Mouse (Mus musculus): ENCODE measurements around the gene Tspan13.

The Tspan13 gene

DNA sequence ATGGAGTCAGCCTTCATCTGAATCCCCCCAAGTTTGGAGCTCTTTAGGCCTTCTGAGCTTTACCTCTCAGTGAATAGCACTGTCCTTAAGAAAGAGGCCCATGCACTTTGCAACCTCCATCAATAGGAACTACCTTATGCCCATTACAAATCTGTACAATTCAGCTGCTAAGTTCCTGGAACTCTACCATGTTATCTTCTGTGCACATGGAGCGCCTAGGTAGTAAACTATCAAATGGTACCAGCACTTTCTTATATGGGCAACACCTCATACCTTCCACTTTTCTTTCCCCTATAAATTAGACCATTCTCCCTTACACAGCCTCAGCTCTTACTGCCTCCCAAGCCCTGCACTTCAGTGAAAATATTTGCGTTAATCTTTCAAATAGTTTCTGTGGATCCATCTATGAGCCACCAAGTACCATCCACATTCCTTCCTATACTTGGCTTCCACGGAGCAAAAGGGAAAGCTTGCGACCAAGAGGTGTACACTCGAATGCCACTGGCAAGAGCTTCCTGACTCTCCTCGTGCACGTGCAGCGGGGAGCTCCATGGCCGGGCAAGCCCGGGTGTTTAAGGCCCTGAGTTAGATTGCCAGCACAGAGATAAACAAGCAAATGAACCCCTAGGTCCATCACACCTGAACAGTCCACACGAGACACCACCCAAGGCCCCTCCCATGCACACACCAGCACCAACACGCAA, 11.5 kb downstream of the Tspan13 start:
- DNase-seq (ENCODE audit: extremely low spot score), result no peak

- no peak for DNase-seq (ENCODE audit: extremely low spot score)
Observed at GRCm38 (mm10) chr12:36029687-36030086, 12.6 kb downstream of the Tspan13 start.

DNA sequence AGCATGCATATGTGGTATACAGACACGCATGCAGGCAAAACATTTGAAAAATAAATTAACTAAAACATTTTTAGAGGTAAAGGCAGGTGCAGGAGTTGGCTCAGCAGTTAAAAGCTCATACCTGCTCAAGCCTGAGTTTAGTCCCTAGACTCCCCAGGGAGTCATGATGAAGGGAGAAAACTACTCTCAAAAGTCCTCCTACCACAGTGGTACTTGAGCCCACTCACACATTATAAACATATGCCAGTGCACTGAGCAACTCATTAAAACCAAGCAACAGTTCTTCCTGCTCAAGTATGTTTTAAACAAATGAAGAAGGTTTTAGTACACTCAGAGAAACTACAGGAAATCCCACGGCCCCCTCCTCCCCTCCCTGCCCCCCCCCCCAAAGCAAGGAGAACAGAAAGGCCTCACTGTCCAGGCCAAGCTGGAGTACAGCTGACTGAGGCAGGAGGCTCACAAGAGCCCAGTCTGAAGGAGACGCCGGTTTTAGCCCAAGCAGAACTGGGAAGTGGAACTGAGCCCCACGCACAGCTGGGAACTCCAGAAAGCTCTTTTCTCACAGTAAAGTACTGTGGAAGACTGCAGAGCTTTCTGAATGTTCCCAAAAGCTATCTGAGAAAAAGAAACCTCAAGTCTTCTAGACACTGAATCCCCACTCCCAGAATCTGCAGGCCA, 13.2 kb downstream of the Tspan13 start:
- no peak for DNase-seq (ENCODE audit: extremely low spot score)

DNA sequence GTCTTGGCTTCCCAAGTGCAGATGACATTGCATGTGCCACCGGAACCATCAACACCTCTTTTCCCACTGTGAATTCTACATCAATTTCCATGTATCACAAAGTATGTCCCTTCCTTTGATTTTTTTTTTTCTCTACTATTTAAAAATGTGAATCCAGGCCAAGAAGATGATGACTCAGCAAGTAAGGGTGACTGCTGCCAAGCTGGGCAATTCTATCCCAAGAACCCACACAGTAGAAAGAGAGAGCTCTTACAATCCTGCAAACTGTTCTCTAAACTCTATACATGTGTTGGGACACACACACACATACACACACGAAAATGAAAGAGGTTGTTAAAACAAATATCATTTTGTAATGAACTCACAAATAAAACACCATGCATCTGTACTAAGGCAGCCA, 15.1 kb downstream of the Tspan13 start:
- DNase-seq (ENCODE audit: extremely low spot score), result no peak

- no peak for DNase-seq (ENCODE audit: extremely low spot score)
Observed at GRCm38 (mm10) chr12:36026126-36026525, 16.2 kb downstream of the Tspan13 start.

DNA sequence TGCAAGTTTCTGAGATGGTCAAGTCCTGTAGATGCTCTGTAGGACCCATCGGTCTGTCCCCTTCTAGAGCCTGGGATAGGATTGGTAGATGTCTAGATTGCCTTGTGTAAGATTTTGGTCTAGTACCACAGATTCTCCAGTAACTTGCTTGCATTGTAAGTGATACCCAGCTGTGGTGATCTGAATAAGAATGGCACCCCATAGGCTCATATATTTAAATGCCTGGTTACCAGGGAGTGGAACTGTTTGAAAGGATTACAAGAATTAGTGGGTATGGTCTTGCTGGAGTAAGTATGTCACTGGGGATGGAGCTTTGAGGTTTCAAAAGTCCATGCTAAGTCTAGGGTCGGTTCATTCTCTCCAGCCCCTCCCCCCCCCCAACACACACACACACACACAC, 21.6 kb downstream of the Tspan13 start:
- DNase-seq (ENCODE audit: extremely low spot score), result no peak

- no peak for DNase-seq (ENCODE audit: extremely low spot score)
Observed at GRCm38 (mm10) chr12:36020081-36020480, 22.2 kb downstream of the Tspan13 start.

- DNase-seq (ENCODE audit: extremely low spot score), result no peak
Observed at GRCm38 (mm10) chr12:36019572-36019971, 22.7 kb downstream of the Tspan13 start.

DNA sequence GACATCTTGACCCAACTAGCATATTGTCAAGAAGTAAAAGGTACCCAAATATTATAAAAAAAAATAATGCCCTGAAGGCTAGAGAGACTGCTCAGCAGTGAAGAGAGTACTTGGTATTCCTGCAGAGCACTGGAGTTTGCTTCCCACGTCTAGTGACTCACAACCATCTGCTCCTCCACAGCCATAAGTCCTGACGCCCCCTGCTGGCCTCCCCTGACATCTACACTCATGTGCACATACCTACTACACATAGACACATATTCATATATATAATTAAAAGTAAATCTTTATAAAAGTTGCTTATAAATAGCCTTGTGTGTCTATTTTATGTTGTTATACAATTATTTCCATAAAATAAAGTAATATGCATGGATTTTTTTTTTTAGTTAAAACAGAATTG, 24.5 kb downstream of the Tspan13 start:
- no peak for DNase-seq (ENCODE audit: extremely low spot score)

DNA sequence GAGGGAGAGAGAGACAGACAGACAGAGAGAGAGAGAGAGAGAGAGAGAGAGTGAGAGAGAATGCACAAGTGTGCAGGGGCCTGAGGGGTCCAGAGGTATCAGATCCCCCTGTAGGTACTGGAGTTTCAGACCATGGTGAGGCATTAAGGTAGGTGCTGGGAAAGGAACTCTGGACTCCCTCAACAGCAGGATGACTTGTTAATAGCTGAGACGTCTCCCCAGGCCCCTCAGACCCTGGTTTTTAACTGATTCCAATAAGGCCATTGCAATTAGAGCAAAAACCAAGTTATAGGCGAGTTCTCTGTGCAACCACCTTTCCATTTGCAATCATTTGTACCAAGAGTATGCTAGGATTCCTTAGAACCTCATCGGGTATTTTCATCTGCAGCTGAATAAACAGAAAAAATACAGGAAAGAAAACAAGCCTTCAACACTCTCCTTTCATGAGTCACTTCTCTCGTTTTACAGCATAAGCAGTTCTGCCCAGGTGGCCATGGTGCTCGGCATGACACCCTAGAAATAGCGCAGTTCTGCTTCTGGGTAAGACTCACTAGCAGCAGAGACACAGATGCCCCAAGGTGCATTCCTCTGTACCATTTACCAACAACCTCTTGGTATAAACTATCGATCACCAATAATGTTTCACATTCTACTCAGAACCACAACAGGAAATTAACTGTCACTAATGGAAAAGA, 28.9 kb downstream of the Tspan13 start:
- DNase-seq (ENCODE audit: extremely low spot score), result no peak

DNA sequence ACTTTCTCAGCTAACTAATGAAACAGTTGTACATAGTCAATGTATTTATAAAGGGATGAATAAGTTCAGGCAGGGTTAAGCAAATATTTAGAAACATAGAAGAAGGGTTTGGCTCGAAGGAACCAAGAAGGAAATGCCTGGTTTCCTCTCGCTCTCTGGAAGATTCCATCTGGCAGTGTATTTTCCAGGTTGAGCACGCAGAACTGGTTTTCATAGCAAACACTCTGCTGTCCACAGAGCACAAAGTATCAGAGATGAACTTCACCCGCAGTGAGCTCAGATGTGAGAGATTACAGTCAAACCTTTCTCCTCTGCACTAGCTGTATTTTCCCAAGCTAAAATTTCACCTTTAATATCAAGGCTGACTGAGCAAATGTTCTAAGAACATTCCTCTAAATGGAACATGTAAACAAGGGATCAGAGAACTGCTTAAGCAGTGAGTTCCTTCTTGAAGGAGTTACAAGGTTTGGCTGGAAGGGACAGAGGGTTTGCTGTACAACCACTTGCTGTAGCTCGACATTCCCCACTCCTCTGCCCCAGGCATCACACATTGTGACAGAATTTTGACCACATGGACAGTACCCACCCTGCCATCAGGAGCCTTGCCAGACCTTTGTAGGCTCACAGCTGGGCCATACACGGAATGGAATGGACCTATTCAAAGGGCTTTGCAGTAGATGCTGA, 33.8 kb downstream of the Tspan13 start:
- no peak for DNase-seq (ENCODE audit: extremely low spot score)

- no peak for DNase-seq (ENCODE audit: extremely low spot score)
Observed at GRCm38 (mm10) chr12:36007581-36007980, 34.7 kb downstream of the Tspan13 start.

DNA sequence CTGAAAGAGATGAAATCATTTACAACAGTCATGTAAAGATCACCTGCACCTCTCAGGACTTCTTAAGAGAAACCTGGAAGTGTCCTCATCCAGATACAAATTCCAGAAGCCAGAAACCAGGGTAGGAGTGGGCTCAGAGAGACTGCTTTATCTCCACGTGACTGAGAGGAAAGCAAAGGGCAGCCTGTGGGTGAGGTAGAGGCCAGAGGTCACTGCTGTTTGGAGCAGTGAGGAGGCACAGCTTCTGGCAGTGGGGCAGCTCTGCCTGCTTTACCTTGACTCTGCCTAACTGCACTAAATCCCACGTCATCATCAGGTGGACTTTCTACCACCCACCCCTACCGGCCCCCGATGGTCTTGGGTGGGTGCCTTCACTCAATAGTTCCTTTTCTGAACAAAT, 37.6 kb downstream of the Tspan13 start:
- no peak for DNase-seq (ENCODE audit: extremely low spot score)

DNA sequence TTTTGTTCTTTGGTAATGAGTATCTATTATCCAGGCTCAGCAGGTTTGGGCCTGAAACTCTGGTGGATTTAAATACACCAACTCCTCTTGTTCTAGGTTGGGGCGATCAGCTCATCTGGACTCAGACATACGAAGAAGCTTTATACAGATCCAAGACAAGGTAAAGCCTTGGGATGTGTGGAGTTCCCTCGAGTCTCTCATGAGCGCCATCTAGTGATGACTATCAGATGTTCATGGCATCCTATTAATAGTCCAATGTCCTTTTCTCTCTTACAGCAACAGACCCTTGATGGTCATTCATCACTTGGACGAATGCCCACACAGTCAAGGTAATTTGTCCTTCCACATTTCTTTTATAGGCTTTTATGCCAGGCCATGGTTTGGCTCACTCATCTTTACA, 46.5 kb downstream of the Tspan13 start:
- DNase-seq (ENCODE audit: extremely low spot score), result peak; percentile 58

DNA sequence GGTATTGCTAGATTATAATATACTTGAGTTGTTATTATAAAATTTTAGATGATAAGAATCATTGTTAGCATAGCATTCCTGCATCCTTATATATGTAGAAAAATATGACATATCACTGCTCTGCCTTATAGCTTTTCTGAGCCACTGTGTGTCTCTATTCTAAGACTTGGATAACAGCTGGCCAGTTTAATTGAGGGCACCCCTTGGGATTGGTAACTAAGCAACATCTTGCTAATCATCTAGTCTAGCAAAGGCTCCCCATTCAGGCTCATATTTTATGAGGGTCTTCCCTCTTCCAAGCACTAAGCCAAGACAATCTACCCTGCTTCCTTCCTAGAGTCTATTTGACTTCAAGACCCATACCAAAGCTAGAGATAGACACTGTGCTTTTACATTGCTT, 48.2 kb downstream of the Tspan13 start:
- no peak for DNase-seq (ENCODE audit: extremely low spot score)

- DNase-seq (ENCODE audit: extremely low spot score), result no peak
Observed at GRCm38 (mm10) chr12:35993583-35993982, 48.7 kb downstream of the Tspan13 start.

- no peak for DNase-seq (ENCODE audit: extremely low spot score)
Observed at GRCm38 (mm10) chr12:35992711-35993110, 49.6 kb downstream of the Tspan13 start, which contains the start of gene Agr2. Gene Agr2, plus strand, starts transcription at chr12:35992907.

- no peak for DNase-seq (ENCODE audit: extremely low spot score)
Observed at GRCm38 (mm10) chr12:35984743-35985142, 57.6 kb downstream of the Tspan13 start.

DNA sequence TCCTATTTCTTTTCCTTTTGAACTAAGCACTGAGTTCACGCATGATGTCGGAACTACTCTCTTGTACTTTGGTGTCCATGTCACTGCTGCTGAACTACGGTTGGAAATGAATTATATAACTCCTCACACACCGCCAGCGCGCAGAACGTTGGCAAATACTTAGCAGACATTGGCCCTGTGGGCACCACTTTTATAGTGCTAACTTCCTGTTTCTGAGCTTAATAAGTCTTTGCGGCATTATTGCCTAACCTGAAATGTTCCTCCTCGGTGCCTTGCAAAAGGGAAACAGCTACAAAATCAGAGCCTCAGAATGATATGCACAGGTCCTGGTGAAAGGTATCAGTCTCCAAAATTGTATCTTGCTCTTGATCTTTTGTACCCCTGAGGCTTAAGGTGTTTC, 58.8 kb downstream of the Tspan13 start:
- no peak for DNase-seq (ENCODE audit: extremely low spot score)

DNA sequence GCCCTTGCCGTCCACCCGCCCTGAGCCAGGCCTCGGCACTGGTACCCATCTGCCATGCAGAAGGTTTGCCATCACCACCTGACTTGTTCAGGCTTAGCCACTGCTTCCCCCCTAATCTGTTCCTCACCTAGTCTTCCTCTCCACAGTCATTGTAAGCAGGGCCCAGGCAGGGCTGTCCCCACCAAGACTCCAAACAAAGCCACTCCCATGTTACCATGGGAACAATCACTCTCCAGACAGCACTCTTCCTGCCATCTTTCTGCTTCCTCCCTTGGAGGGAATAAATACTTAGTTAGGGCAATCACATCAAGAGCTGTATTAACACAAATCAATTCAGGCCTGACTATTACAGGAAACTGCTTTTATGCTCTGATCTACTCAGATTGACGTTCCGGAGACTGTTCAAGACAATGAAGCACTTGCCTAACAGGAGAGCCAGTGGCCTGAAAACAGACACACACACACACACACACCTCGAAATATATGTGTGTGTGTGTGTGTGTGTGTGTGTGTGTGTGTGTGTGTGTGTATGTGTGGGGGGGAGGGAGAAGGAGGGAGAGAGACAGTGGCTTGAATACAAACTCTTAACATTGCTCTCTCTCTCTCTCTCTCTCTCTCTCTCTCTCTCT, 60.5 kb downstream of the Tspan13 start:
- DNase-seq (ENCODE audit: extremely low spot score), result peak; percentile 47

- DNase-seq (ENCODE audit: extremely low spot score), result no peak
Observed at GRCm38 (mm10) chr12:35979625-35980024, 62.7 kb downstream of the Tspan13 start.
